Mouse (Mus musculus): ENCODE measurements at regions not wholly inside any gene's neighbourhood (a gene's known extent, or its start where the extent isn't known, plus 50 kb on each side); places are given as distances from the start of the nearest gene placed in this dataset.
A peak's percentile ranks its signal among the peaks of the same experiment; 100 is the strongest.

GRCm38 (mm10) chr2:61052296-61052695, 89.3 kb upstream of the Rbms1 start:
- H3K4me1 ChIP-seq (ENCODE audit: control insufficient read depth, insufficient read depth, low read length) = no peaks in the 10 kb centered on the region
- H3K4me3 ChIP-seq (ENCODE audit: insufficient read depth, low read length) = no peak overlapping the region
- TF ChIP-seq CTCF (IDR thresholded peaks at IDR 0.05; ENCODE audit: borderline replicate concordance, insufficient read depth, low read length) (no peak), POLR2A (IDR thresholded peaks at IDR 0.05; ENCODE audit: low read depth, low read length) (no peak)
- no peak overlapping the region for H3K27ac ChIP-seq (ENCODE audit: insufficient read depth, low read length)

- no peaks in the 10 kb centered on the region for H3K4me1 ChIP-seq (ENCODE audit: control insufficient read depth, insufficient read depth, low read length)
- H3K4me3 ChIP-seq (ENCODE audit: insufficient read depth, low read length) = no peak overlapping the region
- no peak overlapping the region for H3K27ac ChIP-seq (ENCODE audit: insufficient read depth, low read length)
- TF ChIP-seq CTCF (IDR thresholded peaks at IDR 0.05; ENCODE audit: borderline replicate concordance, insufficient read depth, low read length) (no peak), POLR2A (IDR thresholded peaks at IDR 0.05; ENCODE audit: low read depth, low read length) (no peak)
Measured at GRCm38 (mm10) chr2:61051808-61052207, 88.8 kb upstream of the Rbms1 start.

DNA sequence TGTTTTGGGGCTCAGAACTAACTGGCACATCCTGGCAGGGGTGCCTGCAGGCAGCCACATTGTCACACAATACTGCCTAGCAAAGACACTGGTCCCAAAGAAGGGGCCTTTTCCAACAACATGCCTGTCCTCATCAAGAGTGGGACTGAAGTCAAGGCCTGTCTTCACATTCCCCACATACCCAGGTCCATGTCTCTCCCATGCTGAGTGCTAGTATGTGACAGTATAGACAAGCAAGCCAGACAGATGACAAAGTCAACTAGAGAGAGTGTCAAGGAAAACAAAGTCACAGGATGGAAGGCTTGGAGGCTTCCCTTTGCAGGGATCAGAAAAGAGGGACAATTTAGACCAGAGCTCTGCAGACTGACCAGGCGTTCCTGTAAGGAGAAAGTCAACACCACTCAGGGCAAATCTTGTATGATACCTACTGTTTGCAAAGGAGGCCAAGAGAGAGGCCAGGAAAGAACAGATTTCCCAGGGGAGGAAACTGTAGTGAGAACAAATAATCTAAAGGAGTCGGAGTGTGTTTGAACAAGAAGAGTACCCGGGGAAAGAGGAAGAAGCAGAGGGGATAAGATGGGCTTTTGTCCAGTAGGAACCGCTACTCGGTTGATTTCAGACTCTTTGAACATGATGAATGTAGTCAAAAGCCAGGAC, 83.2 kb upstream of the Rbms1 start:
- H3K4me1 ChIP-seq (ENCODE audit: control insufficient read depth, insufficient read depth, low read length) = no peaks in the 10 kb centered on the region
- no peak for TF ChIP-seq POLR2A (IDR thresholded peaks at IDR 0.05; ENCODE audit: low read depth, low read length)
- no peak for TF ChIP-seq CTCF (IDR thresholded peaks at IDR 0.05; ENCODE audit: borderline replicate concordance, insufficient read depth, low read length)
- no peak overlapping the region for H3K27ac ChIP-seq (ENCODE audit: insufficient read depth, low read length)
- H3K4me3 ChIP-seq (ENCODE audit: insufficient read depth, low read length) = no peak overlapping the region

DNA sequence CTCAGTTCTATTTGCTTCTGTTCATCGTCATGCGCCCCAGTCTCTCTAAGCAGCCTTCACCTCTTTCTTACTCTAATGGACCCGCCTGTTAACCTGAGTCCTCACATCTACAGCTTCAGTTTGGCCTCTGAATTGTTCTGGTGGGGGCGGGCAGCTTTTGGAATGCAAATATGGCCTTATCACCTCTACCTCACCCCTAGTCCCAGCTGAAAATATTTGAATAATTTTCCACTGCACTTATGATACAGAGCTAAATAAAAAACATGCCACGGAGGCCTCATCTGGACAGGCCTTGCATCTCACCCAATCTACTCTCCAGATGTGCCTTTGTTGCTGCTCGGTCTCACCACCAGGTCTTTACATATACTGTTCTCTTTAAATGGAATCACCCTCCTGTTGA, 82.5 kb upstream of the Rbms1 start:
- Histone ChIP-seq H3K4me1 (ENCODE audit: control insufficient read depth, insufficient read depth, low read length) (no peaks in the 10 kb centered on the region), H3K27ac (ENCODE audit: insufficient read depth, low read length) (no peak overlapping the region), H3K4me3 (ENCODE audit: insufficient read depth, low read length) (no peak overlapping the region)
- no peak for TF ChIP-seq CTCF (IDR thresholded peaks at IDR 0.05; ENCODE audit: borderline replicate concordance, insufficient read depth, low read length)
- no peak for TF ChIP-seq POLR2A (IDR thresholded peaks at IDR 0.05; ENCODE audit: low read depth, low read length)

DNA sequence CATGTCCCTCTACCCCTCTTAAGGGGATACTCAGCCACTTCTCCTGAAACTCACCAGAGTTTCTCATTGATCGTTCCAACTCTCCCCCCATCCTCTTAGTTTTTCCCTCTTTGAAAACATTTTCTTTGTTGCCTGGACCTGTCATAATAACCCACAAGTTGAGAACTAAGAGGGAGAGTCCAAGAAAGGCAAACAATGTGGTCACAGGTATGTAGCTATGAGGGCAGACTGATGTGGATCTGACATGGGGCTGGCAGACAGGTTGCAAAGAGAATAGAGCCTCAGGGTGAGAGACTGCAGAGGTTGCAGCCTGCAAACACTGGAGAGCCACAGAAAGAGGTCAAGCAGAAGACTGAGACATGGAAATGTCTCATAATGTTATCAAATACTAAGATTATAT, 69.9 kb upstream of the Rbms1 start:
- no peak overlapping the region for H3K27ac ChIP-seq (ENCODE audit: insufficient read depth, low read length)
- no peak for TF ChIP-seq POLR2A (IDR thresholded peaks at IDR 0.05; ENCODE audit: low read depth, low read length)
- no peak for TF ChIP-seq CTCF (IDR thresholded peaks at IDR 0.05; ENCODE audit: borderline replicate concordance, insufficient read depth, low read length)

DNA sequence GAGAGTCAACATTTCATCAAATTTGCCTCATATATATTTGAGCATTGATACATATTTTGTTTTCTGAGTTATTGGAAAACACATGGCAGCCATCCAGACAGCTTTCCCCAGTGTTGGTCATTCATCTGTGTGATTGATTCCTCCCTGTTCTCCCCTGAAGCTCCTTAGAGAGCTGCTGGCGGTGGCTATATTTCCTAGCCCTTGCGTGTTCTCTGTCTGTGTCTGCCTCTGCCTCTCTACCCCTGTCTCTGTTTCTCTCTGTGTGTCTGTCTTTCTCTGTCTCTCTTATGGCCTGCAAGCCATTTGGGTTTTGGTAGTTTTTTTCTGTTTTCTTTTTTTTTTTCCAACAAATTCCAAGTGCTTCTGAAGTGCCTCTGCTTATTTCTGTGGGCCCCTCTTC, 66.7 kb upstream of the Rbms1 start:
- TF ChIP-seq POLR2A (IDR thresholded peaks at IDR 0.05; ENCODE audit: low read depth, low read length) (no peak), CTCF (IDR thresholded peaks at IDR 0.05; ENCODE audit: borderline replicate concordance, insufficient read depth, low read length) (no peak)
- H3K4me1 ChIP-seq (ENCODE audit: control insufficient read depth, insufficient read depth, low read length) = peaks cover 15% of the 10 kb centered on the region
- no peak overlapping the region for H3K27ac ChIP-seq (ENCODE audit: insufficient read depth, low read length)
- H3K4me3 ChIP-seq (ENCODE audit: insufficient read depth, low read length) = no peak overlapping the region

More for the DNA sequence above, 69.9 kb upstream of the Rbms1 start:
- Histone ChIP-seq H3K4me3 (ENCODE audit: insufficient read depth, low read length) (no peak overlapping the region), H3K4me1 (ENCODE audit: control insufficient read depth, insufficient read depth, low read length) (peaks cover 6% of the 10 kb centered on the region; the same call in 1 of the 2 replicates)

GRCm38 (mm10) chr2:61028578-61028977, 65.6 kb upstream of the Rbms1 start:
- Histone ChIP-seq H3K4me1 (ENCODE audit: control insufficient read depth, insufficient read depth, low read length) (peaks cover 15% of the 10 kb centered on the region), H3K4me3 (ENCODE audit: insufficient read depth, low read length) (no peak overlapping the region), H3K27ac (ENCODE audit: insufficient read depth, low read length) (peak overlapping the region; percentile 89)
- TF ChIP-seq CTCF (IDR thresholded peaks at IDR 0.05; ENCODE audit: borderline replicate concordance, insufficient read depth, low read length) (no peak), POLR2A (IDR thresholded peaks at IDR 0.05; ENCODE audit: low read depth, low read length) (no peak)

GRCm38 (mm10) chr2:61027686-61028085, 64.7 kb upstream of the Rbms1 start:
- peaks cover 15% of the 10 kb centered on the region for H3K4me1 ChIP-seq (ENCODE audit: control insufficient read depth, insufficient read depth, low read length)
- no peak overlapping the region for H3K4me3 ChIP-seq (ENCODE audit: insufficient read depth, low read length)
- H3K27ac ChIP-seq (ENCODE audit: insufficient read depth, low read length) = peak overlapping the region; percentile 99
- TF ChIP-seq CTCF (IDR thresholded peaks at IDR 0.05; ENCODE audit: borderline replicate concordance, insufficient read depth, low read length) = no peak
- TF ChIP-seq POLR2A (IDR thresholded peaks at IDR 0.05; ENCODE audit: low read depth, low read length) = no peak

GRCm38 (mm10) chr2:61022411-61022810, 59.4 kb upstream of the Rbms1 start:
- Histone ChIP-seq H3K4me1 (ENCODE audit: control insufficient read depth, insufficient read depth, low read length) (peaks cover 9% of the 10 kb centered on the region), H3K4me3 (ENCODE audit: insufficient read depth, low read length) (no peak overlapping the region), H3K27ac (ENCODE audit: insufficient read depth, low read length) (peak overlapping the region; percentile 74)
- TF ChIP-seq POLR2A (IDR thresholded peaks at IDR 0.05; ENCODE audit: low read depth, low read length) = no peak
- TF ChIP-seq CTCF (IDR thresholded peaks at IDR 0.05; ENCODE audit: borderline replicate concordance, insufficient read depth, low read length) = no peak

- H3K27ac ChIP-seq (ENCODE audit: insufficient read depth, low read length) = no peak overlapping the region
- TF ChIP-seq POLR2A (IDR thresholded peaks at IDR 0.05; ENCODE audit: low read depth, low read length) = no peak
- no peak for TF ChIP-seq CTCF (IDR thresholded peaks at IDR 0.05; ENCODE audit: borderline replicate concordance, insufficient read depth, low read length)
- no peak overlapping the region for H3K4me3 ChIP-seq (ENCODE audit: insufficient read depth, low read length)
- peaks cover under 1% of the 10 kb centered on the region for H3K4me1 ChIP-seq (ENCODE audit: control insufficient read depth, insufficient read depth, low read length)
Measured at GRCm38 (mm10) chr2:61020791-61021190, 57.8 kb upstream of the Rbms1 start.

Measured in embryonic fibroblast, embryonic 13.5 days (primary cell).